Mouse (Mus musculus): ENCODE measurements around the gene Ccng2.

GRCm38 (mm10) chr5:93264136-93264700 lies 2.8 kb upstream of the Ccng2 start:
- no peak for TF ChIP-seq CTCF (IDR thresholded peaks at IDR 0.05; ENCODE audit: low read depth, low read length)
- no peak for TF ChIP-seq TAL1 (conservative IDR thresholded peaks at IDR 0.05; ENCODE audit: low read depth, low read length)
- no peak for TF ChIP-seq GATA1 (IDR thresholded peaks at IDR 0.05; ENCODE audit: borderline replicate concordance, low read length)
- TF ChIP-seq GATA2 (IDR thresholded peaks at IDR 0.05; ENCODE audit: borderline replicate concordance, low read depth, low read length), result no peak
- no peak for TF ChIP-seq POLR2AphosphoS5 (IDR thresholded peaks at IDR 0.05; ENCODE audit: insufficient replicate concordance, low read depth, low read length)

All from G1E (cell line).